Mouse (Mus musculus) lung, adult 2 months (tissue): Measurements from ENCODE around the gene Glp2r. TPM values are rescaled to one million over a fixed set of nuclear protein-coding genes. Genes with fewer than 3 reads are reported as not detected.
A peak's percentile ranks its signal among the peaks of the same experiment; 100 is the strongest.

Source experiments
- DNase-seq: peaks from one replicate; pipeline ENCODE4 v3.0.0; 2022
- H3K4me1 ChIP-seq: fragments of 200-500 bp; 2 replicates; pipeline ENCODE4 v1.6.1; 2011; ENCODE audit warnings: low read length; ENCODE audit not compliant: control insufficient read depth, insufficient read depth
- H3K4me3 ChIP-seq: fragments of 200-500 bp; replicated peaks from 2 replicates; pipeline ENCODE3; 2011; ENCODE audit warnings: low read depth, mild to moderate bottlenecking, control low read depth, low read length; ENCODE audit errors: extremely low read depth
- CTCF ChIP-seq: fragments of 200-500 bp; IDR thresholded peaks from 2 replicates; pipeline ENCODE4 v1.5.1; 2011; ENCODE audit warnings: mild to moderate bottlenecking, low read length, control low read depth; ENCODE audit not compliant: insufficient read depth
- POLR2A ChIP-seq: fragments of 200-500 bp; IDR thresholded peaks from 2 replicates; pipeline ENCODE4 v1.6.1; 2011; ENCODE audit warnings: low read depth, mild to moderate bottlenecking, control low read depth, low read length, borderline replicate concordance; ENCODE audit errors: extremely low read depth
- WGBS: fragments of 180-500 bp; shearing (Covaris S2); methylation state at CpG from one replicate; pipeline ENCODE4 v1.1.7; 2018; 5-methylcytosine and 5-hydroxymethylcytosine counted together
- polyA plus RNA-seq: library from polyadenylated mRNA; depleted of rRNA; stranded (reverse); fragments of >200 nt; gene quantifications from 2 replicates; pipeline ENCODE4 v1.2.3, GENCODE M21; 2012

Glp2r gene
- polyA plus RNA-seq, 1 experiment = not detected

GRCm38 (mm10) chr11:67653521-67654090, 117.3 kb downstream of the Glp2r start:
- 90% methylated on average over 9 of the region's 9 CpGs for WGBS
- DNase-seq = no peak
- Histone ChIP-seq H3K4me3 (no peak overlapping the region), H3K4me1 (no peaks in the 10 kb centered on the region)
- no peak for TF ChIP-seq POLR2A
- no peak for TF ChIP-seq CTCF

GRCm38 (mm10) chr11:67652893-67653255, 118.1 kb downstream of the Glp2r start:
- Histone ChIP-seq H3K4me1 (no peaks in the 10 kb centered on the region), H3K4me3 (no peak overlapping the region)
- DNase-seq = no peak
- 55% methylated on average over 6 of the region's 6 CpGs for WGBS
- TF ChIP-seq POLR2A = no peak
- TF ChIP-seq CTCF = no peak

- Histone ChIP-seq H3K4me3 (no peak overlapping the region), H3K4me1 (no peaks in the 10 kb centered on the region)
- no peak for DNase-seq
- TF ChIP-seq POLR2A (no peak), CTCF (peak; percentile 42)
- WGBS = 20% methylated on average over 14 of the region's 14 CpGs
Observed at GRCm38 (mm10) chr11:67652194-67652892, 118.6 kb downstream of the Glp2r start.

GRCm38 (mm10) chr11:67651731-67652130, 119.2 kb downstream of the Glp2r start:
- H3K4me3 ChIP-seq = no peak overlapping the region
- 71% methylated on average over 6 of the region's 6 CpGs for WGBS
- DNase-seq = no peak
- TF ChIP-seq CTCF (no peak), POLR2A (no peak)
- no peaks in the 10 kb centered on the region for H3K4me1 ChIP-seq

GRCm38 (mm10) chr11:67649971-67650707, 120.8 kb downstream of the Glp2r start:
- Histone ChIP-seq H3K4me1 (no peaks in the 10 kb centered on the region), H3K4me3 (no peak overlapping the region)
- no peak for DNase-seq
- TF ChIP-seq CTCF (no peak), POLR2A (no peak)
- 53% methylated on average over 10 of the region's 10 CpGs for WGBS

GRCm38 (mm10) chr11:67648651-67649407, 122.1 kb downstream of the Glp2r start:
- no peak for DNase-seq
- 71% methylated on average over 11 of the region's 11 CpGs for WGBS
- TF ChIP-seq POLR2A (no peak), CTCF (no peak)
- Histone ChIP-seq H3K4me3 (no peak overlapping the region), H3K4me1 (no peaks in the 10 kb centered on the region)

- peak; percentile 83 for TF ChIP-seq CTCF
- no peak for TF ChIP-seq POLR2A
- H3K4me1 ChIP-seq = no peaks in the 10 kb centered on the region
- 32% methylated on average over 5 of the region's 5 CpGs for WGBS
- DNase-seq = peak; percentile 69
- H3K4me3 ChIP-seq = no peak overlapping the region
Observed at GRCm38 (mm10) chr11:67647745-67648144, 123.2 kb downstream of the Glp2r start.

- no peaks in the 10 kb centered on the region for H3K4me1 ChIP-seq
- 62% methylated on average over 6 of the region's 6 CpGs for WGBS
- DNase-seq = no peak
- H3K4me3 ChIP-seq = no peak overlapping the region
- TF ChIP-seq CTCF = no peak
Observed at GRCm38 (mm10) chr11:67644632-67645149, 126.3 kb downstream of the Glp2r start.

- Histone ChIP-seq H3K4me3 (no peak overlapping the region), H3K4me1 (no peaks in the 10 kb centered on the region)
- TF ChIP-seq POLR2A (no peak), CTCF (no peak)
- no peak for DNase-seq
- 85% methylated on average over 3 of the region's 3 CpGs for WGBS
Observed at GRCm38 (mm10) chr11:67643465-67643864, 127.5 kb downstream of the Glp2r start.
